7 mouse cellular contexts compared by ENCODE assay signal in genomic region chr7:25072716-25073390, GRCm38 (mm10). TPM values are rescaled to one million over a fixed set of nuclear protein-coding genes. Genes with fewer than 3 reads are reported as not detected.
DNase-seq lines count a peak whose midpoint lies in the region; ATAC-seq and TF ChIP-seq lines count a peak whose summit lies in the region.

No protein-coding gene starts in this region.

- intact Hi-C loops in left cerebral cortex, postnatal 14 days (cut with DNase I): loop anchor here (5.0 kb wide), 2 partner anchors 36 to 66 kb away; partner anchors contain the start of gene Atp1a3

- no peak for DNase-seq in ES-E14 (ENCODE audit: low read depth, low spot score)
- DNase-seq in T-cell, adult 2 months (ENCODE audit: low spot score): peak; percentile 12
- peak; percentile 66 to 79 for DNase-seq in left cerebral cortex, postnatal 14 days (ENCODE audit: low spot score in 2 of 2)
- DNase-seq in midbrain, embryonic 11.5 days (ENCODE audit: low spot score, missing footprints): peak; percentile 95

- H3K27me3 ChIP-seq in embryonic facial prominence, embryonic 15.5 days: no peaks in the 10 kb centered on the region
- H3K27me3 ChIP-seq in hindbrain, embryonic 15.5 days: no peaks in the 10 kb centered on the region
- H3K27me3 ChIP-seq in midbrain, embryonic 11.5 days (ENCODE audit: control insufficient read depth, insufficient read depth, low read length): no peaks in the 10 kb centered on the region
- no peaks in the 10 kb centered on the region for H3K27me3 ChIP-seq in stomach, embryonic 14.5 days (ENCODE audit: control insufficient read depth, insufficient read depth, low read length)

- H3K9me3 ChIP-seq in ES-E14 (ENCODE audit: control insufficient read depth, insufficient read depth, low read depth, low read length): no peaks in the 10 kb centered on the region
- no peaks in the 10 kb centered on the region for H3K9me3 ChIP-seq in embryonic facial prominence, embryonic 15.5 days (replicated peaks)
- H3K9me3 ChIP-seq in hindbrain, embryonic 15.5 days: no peaks in the 10 kb centered on the region
- no peaks in the 10 kb centered on the region for H3K9me3 ChIP-seq in midbrain, embryonic 11.5 days (ENCODE audit: control insufficient read depth, low read length)
- no peaks in the 10 kb centered on the region for H3K9me3 ChIP-seq in stomach, embryonic 14.5 days (ENCODE audit: control insufficient read depth, low read depth, low read length)

- peaks cover 2% of the 10 kb centered on the region; the same call in 1 of the 2 replicates for H3K36me3 ChIP-seq in ES-E14 (ENCODE audit: control insufficient read depth, insufficient read depth, low read length, poor library complexity, severe bottlenecking)
- H3K36me3 ChIP-seq in embryonic facial prominence, embryonic 15.5 days: peaks cover 10% of the 10 kb centered on the region
- peaks cover 3% of the 10 kb centered on the region; the same call in 1 of the 2 replicates for H3K36me3 ChIP-seq in hindbrain, embryonic 15.5 days
- H3K36me3 ChIP-seq in midbrain, embryonic 11.5 days (ENCODE audit: control insufficient read depth, insufficient read depth, low read length): no peaks in the 10 kb centered on the region
- peaks cover 1% of the 10 kb centered on the region; the same call in 1 of the 2 replicates for H3K36me3 ChIP-seq in stomach, embryonic 14.5 days (ENCODE audit: control insufficient read depth, insufficient read depth, low read length)

- no peak overlapping the region for H3K27ac ChIP-seq in ES-E14 (ENCODE audit: insufficient read depth, low read depth, low read length, poor library complexity, severe bottlenecking)
- peak overlapping the region; percentile 87 for H3K27ac ChIP-seq in embryonic facial prominence, embryonic 15.5 days (replicated peaks)
- peak overlapping the region; percentile 92 for H3K27ac ChIP-seq in hindbrain, embryonic 15.5 days (replicated peaks)
- peak overlapping the region; percentile 82 for H3K27ac ChIP-seq in midbrain, embryonic 11.5 days (ENCODE audit: low read depth, low read length)
- peak overlapping the region; percentile 83 for H3K27ac ChIP-seq in stomach, embryonic 14.5 days (ENCODE audit: low read length)

- ATAC-seq in embryonic facial prominence, embryonic 15.5 days (ENCODE audit: insufficient number of reproducible peaks, low FRiP score, low TSS enrichment, low read depth): peak; percentile 35
- ATAC-seq in hindbrain, embryonic 15.5 days (ENCODE audit: low FRiP score, low read depth): peak; percentile 27; the same call in 1 of the 2 replicates
- ATAC-seq in midbrain, embryonic 11.5 days (ENCODE audit: low FRiP score): peak; percentile 19
- peak; percentile 20; the same call in 1 of the 2 replicates for ATAC-seq in stomach, embryonic 14.5 days (ENCODE audit: insufficient number of reproducible peaks, insufficient read depth, low FRiP score, low read depth)

- peaks cover under 1 to 15% of the 10 kb centered on the region in 2 experiments; a peak in 2 of 4 replicates for H3K4me1 ChIP-seq in ES-E14 (ENCODE audit: control insufficient read depth in 2 of 2, insufficient read depth in 2 of 2, low read length in 2 of 2, poor library complexity in 1 of 2)
- H3K4me1 ChIP-seq in embryonic facial prominence, embryonic 15.5 days: peaks cover 46% of the 10 kb centered on the region
- peaks cover 55% of the 10 kb centered on the region for H3K4me1 ChIP-seq in hindbrain, embryonic 15.5 days (replicated peaks)
- H3K4me1 ChIP-seq in midbrain, embryonic 11.5 days (ENCODE audit: control insufficient read depth, insufficient read depth, low read length): peaks cover 49% of the 10 kb centered on the region
- H3K4me1 ChIP-seq in stomach, embryonic 14.5 days (ENCODE audit: control insufficient read depth, insufficient read depth, low read length): peaks cover 24% of the 10 kb centered on the region

- in situ Hi-C loops in ES-E14 (cut with MboI; ENCODE audit: low sequenced_read_pairs in 2 of 2, unreplicated experiment in 2 of 2): no loop called here

- H3K4me3 ChIP-seq in ES-E14 (ENCODE audit: insufficient read depth in 1 of 2, low read depth in 1 of 2, low read length in 2 of 2, poor library complexity in 1 of 2, severe bottlenecking in 1 of 2): peak overlapping the region; percentile 54 to 67
- peak overlapping the region; percentile 62 for H3K4me3 ChIP-seq in embryonic facial prominence, embryonic 15.5 days (replicated peaks)
- H3K4me3 ChIP-seq in hindbrain, embryonic 15.5 days: peak overlapping the region; percentile 87
- H3K4me3 ChIP-seq in midbrain, embryonic 11.5 days (ENCODE audit: low read depth, low read length): peak overlapping the region; percentile 56
- peak overlapping the region; percentile 66 for H3K4me3 ChIP-seq in stomach, embryonic 14.5 days (ENCODE audit: low read depth, low read length)

- H3K4me2 ChIP-seq in embryonic facial prominence, embryonic 15.5 days (replicated peaks): peak overlapping the region; percentile 91
- H3K4me2 ChIP-seq in hindbrain, embryonic 15.5 days: peak overlapping the region; percentile 87
- peak overlapping the region; percentile 86 for H3K4me2 ChIP-seq in midbrain, embryonic 11.5 days
- H3K4me2 ChIP-seq in stomach, embryonic 14.5 days (replicated peaks; ENCODE audit: low read depth, low read length): peak overlapping the region; percentile 93

- 1% methylated on average over 27 of the region's 33 CpGs for WGBS in embryonic facial prominence, embryonic 15.5 days
- 0% methylated on average over 9 of the region's 33 CpGs for WGBS in hindbrain, embryonic 15.5 days
- under 1% methylated on average over 24 of the region's 33 CpGs for WGBS in midbrain, embryonic 11.5 days
- WGBS in stomach, embryonic 14.5 days: 1% methylated on average over 20 of the region's 33 CpGs

- peak overlapping the region; percentile 55 for H3K9ac ChIP-seq in ES-E14 (ENCODE audit: insufficient read depth, low read depth, low read length, poor library complexity, severe bottlenecking)
- peak overlapping the region; percentile 58 for H3K9ac ChIP-seq in embryonic facial prominence, embryonic 15.5 days
- H3K9ac ChIP-seq in hindbrain, embryonic 15.5 days: peak overlapping the region; percentile 92
- peak overlapping the region; percentile 84 for H3K9ac ChIP-seq in midbrain, embryonic 11.5 days (ENCODE audit: low read length)
- peak overlapping the region; percentile 72 for H3K9ac ChIP-seq in stomach, embryonic 14.5 days (replicated peaks; ENCODE audit: low read depth, low read length)

TF ChIP-seq in ES-E14, 5 proteins besides CTCF, POLR2A, EP300 and RAD21:
- TF ChIP-seq MAFK (IDR thresholded peaks at IDR 0.05; ENCODE audit: insufficient read depth, low read depth, low read length): no peak
- TF ChIP-seq HCFC1 (IDR thresholded peaks at IDR 0.05; ENCODE audit: borderline replicate concordance, insufficient read depth, low read length): no peak
- no peak for TF ChIP-seq ZC3H11A (IDR thresholded peaks at IDR 0.05; ENCODE audit: borderline replicate concordance, low read depth, low read length)
- TF ChIP-seq ZNF384 (IDR thresholded peaks at IDR 0.05; ENCODE audit: low read depth, low read length): no peak
- TF ChIP-seq CHD2 (IDR thresholded peaks at IDR 0.05; ENCODE audit: low read depth, low read length): no peak

RNA-seq across cellular contexts. Expression of gene Zfp574, which starts 0.5 kb away (rescaled TPM):
- 15.1 and 18.9 TPM in 2 replicates for total RNA-seq in ES-E14 (2012; rRNA removed)
- 31.7 and 35.8 TPM in 2 replicates for polyA plus RNA-seq in embryonic facial prominence, embryonic 15.5 days (2015; fragmentation: Nextera tagmentation; extraction: Ambion mirVana)
- polyA plus RNA-seq in hindbrain, embryonic 15.5 days (2015; fragmentation: Nextera tagmentation; extraction: Ambion mirVana): 33.9 and 37.7 TPM in 2 replicates
- total RNA-seq in left cerebral cortex, postnatal 14 days (2021): 10 to 100 TPM; 28.1 to 30.0 TPM
- polyA plus RNA-seq in midbrain, embryonic 11.5 days (2014; fragmentation: Nextera tagmentation; extraction: Ambion mirVana): 20.3 and 22.9 TPM in 2 replicates
- 25.9 and 27.9 TPM in 2 replicates for polyA plus RNA-seq in stomach, embryonic 14.5 days (2014; fragmentation: Nextera tagmentation; extraction: Ambion mirVana)

RNA-seq across cellular contexts. Expression of gene Grik5, which starts 0.7 kb away (rescaled TPM):
- 10.0 and 10.7 TPM in 2 replicates for total RNA-seq in ES-E14 (2012; rRNA removed)
- 6.0 and 6.7 TPM in 2 replicates for polyA plus RNA-seq in embryonic facial prominence, embryonic 15.5 days (2015; fragmentation: Nextera tagmentation; extraction: Ambion mirVana)
- 18.3 and 18.5 TPM in 2 replicates for polyA plus RNA-seq in hindbrain, embryonic 15.5 days (2015; fragmentation: Nextera tagmentation; extraction: Ambion mirVana)
- 100 to 1,000 TPM; 264 to 270 TPM for total RNA-seq in left cerebral cortex, postnatal 14 days (2021)
- 8.7 and 9.3 TPM in 2 replicates for polyA plus RNA-seq in midbrain, embryonic 11.5 days (2014; fragmentation: Nextera tagmentation; extraction: Ambion mirVana)
- 12.3 and 13.0 TPM in 2 replicates for polyA plus RNA-seq in stomach, embryonic 14.5 days (2014; fragmentation: Nextera tagmentation; extraction: Ambion mirVana)
